Mouse (Mus musculus): ENCODE results near the gene Ckmt2. TPM values are rescaled to one million over a fixed set of nuclear protein-coding genes. Genes with fewer than 3 reads are reported as not detected.

Ckmt2 gene
- polyA plus RNA-seq, 1 experiment, result not detected

DNA sequence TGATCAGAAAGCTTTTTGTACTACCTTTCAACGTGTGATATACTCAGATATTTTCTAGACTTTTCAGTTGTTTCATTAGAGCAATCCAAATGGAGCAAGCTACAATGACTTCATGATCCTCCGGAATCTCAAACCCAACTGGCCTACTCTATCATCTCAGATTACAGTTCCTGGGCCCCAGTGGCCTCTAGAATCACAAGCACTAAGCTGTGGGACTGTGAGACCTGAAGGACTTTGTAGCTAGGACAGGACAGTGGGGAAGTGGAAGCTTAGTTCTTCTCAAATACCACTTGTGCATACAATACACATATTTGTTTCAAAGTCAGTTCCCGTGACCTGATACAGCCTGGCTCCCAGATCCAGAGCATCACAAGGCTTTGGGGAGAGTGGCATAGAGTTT, 1.3 kb upstream of the Ckmt2 start:
- Histone ChIP-seq H3K4me1 (ENCODE audit: control insufficient read depth, insufficient read depth, low read length) (no peaks in the 10 kb centered on the region), H3K4me3 (ENCODE audit: insufficient read depth, low read depth, low read length) (no peak overlapping the region), H3K27ac (ENCODE audit: insufficient read depth, low read depth, low read length) (no peak overlapping the region)
- TF ChIP-seq CTCF (IDR thresholded peaks at IDR 0.05; ENCODE audit: insufficient read depth, low read depth, low read length), result no peak
- 91% methylated on average over 3 of the region's 3 CpGs for WGBS

DNA sequence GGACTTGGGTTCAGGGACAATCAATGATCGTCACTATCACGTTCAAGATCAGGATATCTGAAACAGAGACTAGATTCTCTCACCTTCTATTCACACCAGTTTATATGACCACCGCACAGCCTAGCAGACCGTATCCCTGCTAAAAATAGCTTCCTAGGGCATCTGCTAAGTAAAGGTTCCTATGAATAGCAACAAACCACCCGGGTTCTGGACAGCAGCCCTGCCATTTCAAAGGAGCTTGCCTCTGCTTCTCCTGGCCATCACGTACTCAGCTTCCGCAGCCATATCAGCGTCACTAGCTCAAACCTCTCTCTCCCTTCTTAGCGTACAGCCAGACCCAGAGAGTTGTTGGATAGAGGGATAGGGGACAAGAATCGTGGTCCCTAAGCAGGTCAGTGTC, 665 bp upstream of the Ckmt2 start:
- TF ChIP-seq POLR2A (IDR thresholded peaks at IDR 0.05; ENCODE audit: insufficient read depth, low read depth, low read length) (no peak), CTCF (IDR thresholded peaks at IDR 0.05; ENCODE audit: insufficient read depth, low read depth, low read length) (no peak)
- Histone ChIP-seq H3K4me1 (ENCODE audit: control insufficient read depth, insufficient read depth, low read length) (no peaks in the 10 kb centered on the region), H3K4me3 (ENCODE audit: insufficient read depth, low read depth, low read length) (no peak overlapping the region), H3K27ac (ENCODE audit: insufficient read depth, low read depth, low read length) (no peak overlapping the region)
- 74% methylated on average over 10 of the region's 10 CpGs for WGBS

DNA sequence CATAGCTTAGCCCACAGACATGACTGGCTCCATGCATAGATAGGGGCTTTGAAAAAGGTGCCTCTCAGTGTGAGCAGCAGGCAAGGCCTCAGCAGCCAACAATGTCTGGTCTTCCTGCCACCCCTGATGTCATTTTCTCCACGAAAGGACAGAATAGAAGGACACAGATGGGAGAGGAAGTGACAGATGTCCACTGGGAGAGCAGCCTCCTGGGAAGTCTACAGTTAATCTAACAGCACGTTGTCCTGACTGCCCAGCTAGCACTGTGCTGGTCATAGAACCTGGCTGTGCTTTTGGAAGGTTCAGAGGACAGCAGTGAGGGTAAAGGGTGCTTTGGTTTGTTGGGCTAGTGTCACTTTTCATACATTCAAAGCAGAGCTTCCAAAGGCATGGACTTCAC, 1.1 kb downstream of the Ckmt2 start:
- 53% methylated on average over 2 of the region's 2 CpGs for WGBS
- TF ChIP-seq CTCF (IDR thresholded peaks at IDR 0.05; ENCODE audit: insufficient read depth, low read depth, low read length) (no peak), POLR2A (IDR thresholded peaks at IDR 0.05; ENCODE audit: insufficient read depth, low read depth, low read length) (no peak)

DNA sequence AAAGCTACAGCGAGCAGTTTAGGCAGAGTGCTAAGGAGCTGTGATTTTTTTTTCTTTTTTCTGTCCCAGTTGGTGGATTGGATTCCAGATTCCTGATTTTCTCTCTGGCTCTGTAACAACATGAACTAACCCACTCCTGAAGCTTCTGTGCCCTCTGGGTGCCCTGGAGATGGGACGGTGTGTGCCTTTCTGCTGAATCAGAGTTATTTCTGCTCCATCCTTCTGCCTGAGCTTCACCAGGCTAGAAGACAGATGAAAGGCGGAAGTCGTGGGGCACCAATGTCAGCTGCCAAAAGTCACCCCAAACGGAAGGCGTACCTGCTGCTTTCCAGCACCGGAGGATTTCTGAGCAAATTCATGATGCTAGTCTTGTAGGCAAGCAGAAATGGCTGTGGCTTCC, 2.1 kb downstream of the Ckmt2 start:
- TF ChIP-seq CTCF (IDR thresholded peaks at IDR 0.05; ENCODE audit: insufficient read depth, low read depth, low read length) (no peak), POLR2A (IDR thresholded peaks at IDR 0.05; ENCODE audit: insufficient read depth, low read depth, low read length) (no peak)
- 79% methylated on average over 7 of the region's 7 CpGs for WGBS
- no peak overlapping the region for H3K27ac ChIP-seq (ENCODE audit: insufficient read depth, low read depth, low read length)
- no peaks in the 10 kb centered on the region for H3K4me1 ChIP-seq (ENCODE audit: control insufficient read depth, insufficient read depth, low read length)
- H3K4me3 ChIP-seq (ENCODE audit: insufficient read depth, low read depth, low read length), result no peak overlapping the region

More for the DNA sequence above, 1.1 kb downstream of the Ckmt2 start:
- Histone ChIP-seq H3K4me3 (ENCODE audit: insufficient read depth, low read depth, low read length) (no peak overlapping the region), H3K4me1 (ENCODE audit: control insufficient read depth, insufficient read depth, low read length) (no peaks in the 10 kb centered on the region), H3K27ac (ENCODE audit: insufficient read depth, low read depth, low read length) (no peak overlapping the region)

DNA sequence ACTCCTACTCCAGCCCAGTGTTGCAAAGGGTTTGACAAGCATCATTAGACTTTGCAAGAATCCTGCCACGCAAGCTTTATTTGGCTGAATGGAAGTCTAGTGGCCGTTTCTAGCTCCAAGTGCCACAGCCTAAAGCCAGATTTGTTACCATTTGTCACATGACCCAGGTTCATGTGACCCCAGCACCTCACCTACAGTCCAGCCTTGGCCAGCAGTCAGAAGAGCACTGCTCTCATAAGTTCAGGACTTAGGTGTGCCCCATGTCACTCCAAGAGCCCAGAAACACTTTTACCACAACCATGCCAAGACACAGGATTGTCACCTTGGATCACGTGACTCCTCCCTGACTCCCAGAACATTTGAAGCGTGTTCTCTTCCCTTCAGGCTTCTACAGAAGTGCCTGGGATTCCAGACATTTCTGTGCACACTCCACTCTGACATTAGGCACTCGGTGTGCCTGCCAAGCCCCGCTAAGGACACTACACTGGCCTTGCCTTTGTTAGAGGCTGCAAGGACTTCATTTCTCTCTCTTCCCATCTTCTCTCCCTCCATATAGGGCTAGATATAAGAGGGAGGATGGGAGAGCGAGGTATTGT, 2.9 kb downstream of the Ckmt2 start:
- Histone ChIP-seq H3K4me3 (ENCODE audit: insufficient read depth, low read depth, low read length) (no peak overlapping the region), H3K4me1 (ENCODE audit: control insufficient read depth, insufficient read depth, low read length) (no peaks in the 10 kb centered on the region), H3K27ac (ENCODE audit: insufficient read depth, low read depth, low read length) (no peak overlapping the region)
- 78% methylated on average over 7 of the region's 7 CpGs for WGBS
- no peak for TF ChIP-seq POLR2A (IDR thresholded peaks at IDR 0.05; ENCODE audit: insufficient read depth, low read depth, low read length)
- TF ChIP-seq CTCF (IDR thresholded peaks at IDR 0.05; ENCODE audit: insufficient read depth, low read depth, low read length), result no peak

DNA sequence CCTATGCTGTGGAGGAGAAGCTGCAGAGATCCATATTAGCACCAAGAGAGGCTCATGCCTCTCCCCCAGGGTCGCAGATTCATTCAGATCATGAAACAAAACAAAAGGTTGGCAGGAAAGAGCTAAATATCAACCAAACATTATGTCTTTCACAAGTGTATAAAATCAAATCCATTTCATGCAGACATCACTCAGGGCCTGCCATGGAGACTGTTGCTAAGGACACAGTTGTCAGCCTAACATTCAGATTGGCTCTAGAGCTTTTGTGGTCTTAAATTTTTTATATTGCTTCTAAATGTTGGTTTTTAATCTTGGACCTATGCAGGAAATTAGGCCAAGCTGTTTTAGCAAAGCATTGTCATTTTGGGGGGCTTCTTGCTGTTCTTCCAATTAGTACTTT, 8.1 kb downstream of the Ckmt2 start:
- H3K4me3 ChIP-seq (ENCODE audit: insufficient read depth, low read depth, low read length), result no peak overlapping the region
- H3K4me1 ChIP-seq (ENCODE audit: control insufficient read depth, insufficient read depth, low read length), result no peaks in the 10 kb centered on the region
- TF ChIP-seq CTCF (IDR thresholded peaks at IDR 0.05; ENCODE audit: insufficient read depth, low read depth, low read length), result no peak
- TF ChIP-seq POLR2A (IDR thresholded peaks at IDR 0.05; ENCODE audit: insufficient read depth, low read depth, low read length), result no peak
- WGBS, result 72% methylated on average over 1 of the region's 1 CpGs
- H3K27ac ChIP-seq (ENCODE audit: insufficient read depth, low read depth, low read length), result no peak overlapping the region

DNA sequence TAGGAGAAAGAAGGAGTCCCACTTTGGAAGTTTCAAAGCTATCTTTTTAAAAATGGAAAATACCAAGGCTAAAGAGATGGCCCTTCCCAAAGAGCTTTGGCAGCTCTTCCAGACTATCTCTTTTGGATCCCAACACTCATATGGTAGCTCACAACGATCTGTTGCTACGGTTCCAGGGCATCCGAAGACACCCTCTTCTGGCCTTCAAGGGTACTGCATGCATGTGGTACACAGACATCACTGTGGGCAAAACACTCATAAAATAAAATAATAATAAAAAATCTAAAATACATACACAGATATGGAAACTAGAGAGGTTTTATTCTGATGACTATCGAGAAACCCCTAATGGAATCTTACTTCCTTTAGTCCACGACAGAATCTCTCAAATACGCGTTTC, 17.9 kb downstream of the Ckmt2 start:
- Histone ChIP-seq H3K4me3 (ENCODE audit: insufficient read depth, low read depth, low read length) (no peak overlapping the region), H3K27ac (ENCODE audit: insufficient read depth, low read depth, low read length) (no peak overlapping the region), H3K4me1 (ENCODE audit: control insufficient read depth, insufficient read depth, low read length) (no peaks in the 10 kb centered on the region)
- TF ChIP-seq CTCF (IDR thresholded peaks at IDR 0.05; ENCODE audit: insufficient read depth, low read depth, low read length), result no peak
- no peak for TF ChIP-seq POLR2A (IDR thresholded peaks at IDR 0.05; ENCODE audit: insufficient read depth, low read depth, low read length)
- 77% methylated on average over 7 of the region's 7 CpGs for WGBS

DNA sequence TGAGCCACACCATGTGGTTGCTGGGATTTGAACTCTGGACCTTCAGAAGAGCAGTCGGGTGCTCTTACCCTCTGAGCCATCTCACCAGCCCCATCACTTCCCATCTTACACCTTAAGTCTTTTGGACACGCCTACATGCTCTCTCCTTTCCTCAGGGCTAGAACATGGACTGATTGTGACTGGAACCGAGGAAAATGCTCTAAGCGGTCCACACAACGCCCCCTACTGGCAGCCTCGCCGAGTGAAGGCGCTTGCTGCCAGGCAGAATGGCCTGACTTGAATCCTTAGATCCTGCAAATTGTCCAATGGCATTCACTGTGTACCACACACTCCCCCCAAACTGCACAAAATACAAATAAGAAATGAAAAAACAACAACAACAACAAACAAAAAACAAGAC, 19.3 kb downstream of the Ckmt2 start:
- Histone ChIP-seq H3K27ac (ENCODE audit: insufficient read depth, low read depth, low read length) (no peak overlapping the region), H3K4me1 (ENCODE audit: control insufficient read depth, insufficient read depth, low read length) (no peaks in the 10 kb centered on the region), H3K4me3 (ENCODE audit: insufficient read depth, low read depth, low read length) (no peak overlapping the region)
- TF ChIP-seq POLR2A (IDR thresholded peaks at IDR 0.05; ENCODE audit: insufficient read depth, low read depth, low read length) (no peak), CTCF (IDR thresholded peaks at IDR 0.05; ENCODE audit: insufficient read depth, low read depth, low read length) (no peak)
- 82% methylated on average over 8 of the region's 8 CpGs for WGBS

DNA sequence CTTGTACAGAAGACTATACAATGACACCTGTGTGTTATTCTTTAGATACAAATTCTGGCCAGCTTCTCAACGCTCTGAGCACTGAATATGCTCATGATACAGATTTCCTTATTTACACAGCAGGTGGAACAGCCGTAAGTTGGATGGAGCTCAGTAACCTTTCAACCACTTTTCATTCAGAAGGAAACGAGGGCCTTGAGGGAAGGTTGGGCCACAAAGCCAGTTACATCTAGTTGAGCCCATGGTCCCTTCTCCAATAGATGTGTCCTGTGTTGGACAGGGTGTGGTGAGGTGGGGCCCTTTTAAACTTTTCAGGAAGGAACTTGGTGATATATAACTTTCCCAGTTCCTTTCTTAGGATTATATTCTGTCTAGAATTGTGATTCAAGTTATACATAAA, 22.3 kb downstream of the Ckmt2 start:
- H3K4me1 ChIP-seq (ENCODE audit: control insufficient read depth, insufficient read depth, low read length), result no peaks in the 10 kb centered on the region
- TF ChIP-seq CTCF (IDR thresholded peaks at IDR 0.05; ENCODE audit: insufficient read depth, low read depth, low read length), result no peak
- TF ChIP-seq POLR2A (IDR thresholded peaks at IDR 0.05; ENCODE audit: insufficient read depth, low read depth, low read length), result no peak
- WGBS, result 76% methylated on average over 3 of the region's 3 CpGs
- H3K27ac ChIP-seq (ENCODE audit: insufficient read depth, low read depth, low read length), result no peak overlapping the region
- no peak overlapping the region for H3K4me3 ChIP-seq (ENCODE audit: insufficient read depth, low read depth, low read length)

DNA sequence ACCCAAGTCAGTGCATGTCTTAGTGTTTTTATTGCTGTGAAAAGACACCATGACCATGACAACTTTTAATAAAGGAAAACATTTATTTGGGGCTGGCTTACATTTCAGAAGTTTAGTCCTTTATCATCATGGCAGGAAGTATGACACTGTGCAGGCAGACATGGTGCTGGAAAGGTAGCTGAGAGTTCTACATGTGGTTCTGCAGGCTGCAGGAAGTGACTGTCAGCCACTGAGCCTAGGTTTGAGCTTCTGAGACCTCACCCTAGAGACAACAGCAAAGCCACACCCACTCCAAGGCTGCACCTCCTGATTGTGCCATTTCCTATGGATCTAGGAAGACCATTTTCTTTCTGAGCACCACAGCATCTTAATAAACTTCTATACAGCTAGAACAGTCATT, 48.8 kb downstream of the Ckmt2 start:
- Histone ChIP-seq H3K4me1 (ENCODE audit: control insufficient read depth, insufficient read depth, low read length) (no peaks in the 10 kb centered on the region), H3K4me3 (ENCODE audit: insufficient read depth, low read depth, low read length) (no peak overlapping the region), H3K27ac (ENCODE audit: insufficient read depth, low read depth, low read length) (no peak overlapping the region)
- TF ChIP-seq CTCF (IDR thresholded peaks at IDR 0.05; ENCODE audit: insufficient read depth, low read depth, low read length) (no peak), POLR2A (IDR thresholded peaks at IDR 0.05; ENCODE audit: insufficient read depth, low read depth, low read length) (no peak)

All from olfactory bulb, adult 2 months (tissue).